Mouse (Mus musculus) G1E (cell line): ENCODE data around the gene Ifit1bl1. TPM values are rescaled to one million over a fixed set of nuclear protein-coding genes. Genes with fewer than 3 reads are reported as not detected.
"Not testable (repeated sequence)": the region's sequence is repeated elsewhere in the genome, so short reads cannot be mapped to it uniquely, and the experiment has no call there.

Experiments
- ATAC-seq: 2 replicates; pipeline ENCODE4 v1.8.0; 2016; ENCODE audit warnings: mild to moderate bottlenecking; ENCODE audit not compliant: insufficient number of reproducible peaks, poor library complexity, low FRiP score, severe bottlenecking; ENCODE audit errors: extremely low read depth
- DNase-seq: peaks from one replicate; pipeline ENCODE4 v3.0.0; 2012; ENCODE audit warnings: low spot score
- H3K27me3 ChIP-seq: 2 replicates; pipeline ENCODE4 v1.6.1; 2012; ENCODE audit warnings: mild to moderate bottlenecking, low read length, inconsistent platforms; ENCODE audit not compliant: insufficient read depth
- H3K36me3 ChIP-seq: replicated peaks from 2 replicates; pipeline ENCODE3; 2012; ENCODE audit warnings: mild to moderate bottlenecking, inconsistent platforms
- H3K4me1 ChIP-seq: 2 replicates; pipeline ENCODE4 v1.6.1; 2012; ENCODE audit warnings: low read depth, low read length, inconsistent platforms, mixed read lengths; ENCODE audit not compliant: insufficient read depth
- H3K4me3 ChIP-seq: 2 replicates; pipeline ENCODE4 v1.5.1; 2012; ENCODE audit warnings: low read depth, mild to moderate bottlenecking, inconsistent platforms, low read length, moderate library complexity, mixed read lengths
- H3K9me3 ChIP-seq: replicated peaks from 2 replicates; pipeline ENCODE4 v1.6.1; 2012; ENCODE audit warnings: inconsistent platforms
- CTCF ChIP-seq: IDR thresholded peaks from 2 replicates; pipeline ENCODE4 v1.5.1; 2012; ENCODE audit warnings: low read depth, low read length, inconsistent platforms, mixed read lengths
- GATA1 ChIP-seq: IDR thresholded peaks from 2 replicates; pipeline ENCODE4 v1.6.1; 2012; ENCODE audit warnings: borderline replicate concordance, low read length, inconsistent platforms, mixed read lengths
- GATA2 ChIP-seq: IDR thresholded peaks from 2 replicates; pipeline ENCODE4 v1.6.1; 2012; ENCODE audit warnings: low read depth, low read length, inconsistent platforms, borderline replicate concordance
- POLR2AphosphoS5 ChIP-seq: IDR thresholded peaks from 2 replicates; pipeline ENCODE4 v1.6.1; 2012; ENCODE audit warnings: low read depth, low read length, inconsistent platforms; ENCODE audit not compliant: insufficient replicate concordance
- TAL1 ChIP-seq: conservative IDR thresholded peaks from 2 replicates; pipeline ENCODE4 v1.6.1; 2012; ENCODE audit warnings: low read depth, low read length, inconsistent platforms, mixed read lengths
- polyA plus RNA-seq: library from polyadenylated mRNA; stranded (reverse); fragments of >175 nt; gene quantifications from 2 replicates; pipeline ENCODE4 v1.2.3, GENCODE M21; 2012
- total RNA-seq, 2 experiments: library from RNA; stranded (forward) in 1 of 2; stranded (reverse) in 1 of 2; fragments of 200-1000 nt in 1 of 2; fragments of >200 nt in 1 of 2; fragmentation: Nextera tagmentation in 1 of 2; gene quantifications; 2 replicates each; pipeline ENCODE4 v1.2.3; 2014 to 2017

Ifit1bl1 gene
- total and polyA plus RNA-seq, 3 experiments = 0.44 TPM; not detected in 2

DNA sequence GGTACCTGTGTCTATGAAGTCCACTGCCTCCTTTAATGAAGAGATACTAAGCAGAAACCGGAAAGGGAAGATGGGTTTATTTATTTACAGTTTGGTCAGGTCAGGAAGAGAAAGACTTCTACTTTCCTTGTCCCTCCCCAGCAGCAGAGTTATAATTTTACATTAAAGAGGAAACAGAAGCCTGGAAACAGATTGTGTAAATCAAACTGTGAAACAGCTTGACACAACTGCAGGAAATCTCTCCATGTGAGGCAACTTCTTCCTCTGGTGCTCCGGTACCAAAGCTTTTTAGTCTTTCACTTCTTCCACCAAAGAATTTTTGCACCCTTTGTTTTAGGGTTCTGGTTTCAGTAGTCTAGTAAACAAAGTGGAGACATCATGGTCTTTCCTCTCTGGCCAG lies 31.7 kb upstream of the Ifit1bl1 start:
- ATAC-seq (no peak), DNase-seq (no peak)
- Histone ChIP-seq H3K4me1 (no peaks in the 10 kb centered on the region), H3K9me3 (no peaks in the 10 kb centered on the region), H3K36me3 (no peaks in the 10 kb centered on the region), H3K4me3 (no peak overlapping the region), H3K27me3 (0 out of 2 replicates have a peak, but pooled peaks cover 2% of the 10 kb centered on the region)
- no peak for TF ChIP-seq POLR2AphosphoS5
- TF ChIP-seq GATA1 = no peak
- TF ChIP-seq GATA2 = no peak
- no peak for TF ChIP-seq TAL1
- TF ChIP-seq CTCF = no peak

GRCm38 (mm10) chr19:34631487-34631886 lies 29.7 kb upstream of the Ifit1bl1 start:
- DNase-seq = no peak
- no peaks in the 10 kb centered on the region for H3K36me3 ChIP-seq
- no peak for ATAC-seq
- H3K4me3 ChIP-seq = no peak overlapping the region
- H3K4me1 ChIP-seq = no peaks in the 10 kb centered on the region
- H3K27me3 ChIP-seq = no peaks in the 10 kb centered on the region
- H3K9me3 ChIP-seq = no peaks in the 10 kb centered on the region
- TF ChIP-seq CTCF (no peak), TAL1 (no peak)

DNA sequence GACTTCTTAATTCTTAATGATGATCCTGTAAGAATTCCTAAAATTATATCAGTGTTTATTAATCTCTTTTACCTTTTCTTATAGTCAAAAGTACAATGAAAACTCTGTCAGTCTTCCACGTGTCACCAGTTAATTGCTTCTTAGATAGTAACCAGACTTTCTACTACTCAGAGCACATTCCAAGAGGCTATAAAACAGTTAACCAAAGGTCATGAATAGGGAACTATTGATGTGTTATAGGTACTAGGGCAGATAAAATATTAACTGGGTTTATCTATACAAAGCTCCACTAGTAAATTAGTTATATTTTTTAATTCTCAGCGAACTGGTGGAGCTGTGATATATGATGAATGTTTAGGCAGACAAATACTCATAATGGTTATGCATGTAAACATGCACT lies 25.7 kb upstream of the Ifit1bl1 start:
- no peak for DNase-seq
- Histone ChIP-seq H3K9me3 (no peaks in the 10 kb centered on the region), H3K4me1 (no peaks in the 10 kb centered on the region), H3K27me3 (peaks cover 2% of the 10 kb centered on the region; the same call in 1 of the 2 replicates), H3K36me3 (no peaks in the 10 kb centered on the region), H3K4me3 (no peak overlapping the region)
- no peak for ATAC-seq
- TF ChIP-seq TAL1 = no peak
- TF ChIP-seq GATA1 = no peak
- TF ChIP-seq POLR2AphosphoS5 = no peak
- TF ChIP-seq GATA2 = no peak
- TF ChIP-seq CTCF = no peak

DNA sequence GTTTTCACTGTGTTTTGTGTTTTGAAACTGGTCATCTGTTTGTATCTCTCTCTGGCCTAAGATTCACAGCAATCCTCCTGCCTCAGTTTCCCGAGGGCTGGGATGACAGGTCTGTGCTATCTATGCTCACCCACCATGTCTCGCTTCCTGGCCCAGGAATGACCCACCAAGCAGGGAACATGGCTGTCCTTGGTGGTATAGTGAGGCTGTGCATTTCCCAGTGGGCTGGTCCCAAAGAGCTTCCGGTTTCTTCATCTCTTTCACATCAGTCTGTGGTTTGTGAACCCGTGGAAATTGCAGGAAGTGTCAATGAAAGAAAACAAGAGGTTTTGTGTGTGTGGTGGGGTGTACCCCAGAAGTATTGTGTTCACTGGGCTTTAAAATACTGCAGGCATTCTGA lies 22.9 kb upstream of the Ifit1bl1 start:
- Histone ChIP-seq H3K9me3 (no peaks in the 10 kb centered on the region), H3K4me3 (no peak overlapping the region), H3K27me3 (peaks cover 3% of the 10 kb centered on the region; the same call in 1 of the 2 replicates), H3K4me1 (no peaks in the 10 kb centered on the region), H3K36me3 (no peaks in the 10 kb centered on the region)
- TF ChIP-seq CTCF (no peak), POLR2AphosphoS5 (no peak)
- no peak for ATAC-seq
- no peak for DNase-seq

DNA sequence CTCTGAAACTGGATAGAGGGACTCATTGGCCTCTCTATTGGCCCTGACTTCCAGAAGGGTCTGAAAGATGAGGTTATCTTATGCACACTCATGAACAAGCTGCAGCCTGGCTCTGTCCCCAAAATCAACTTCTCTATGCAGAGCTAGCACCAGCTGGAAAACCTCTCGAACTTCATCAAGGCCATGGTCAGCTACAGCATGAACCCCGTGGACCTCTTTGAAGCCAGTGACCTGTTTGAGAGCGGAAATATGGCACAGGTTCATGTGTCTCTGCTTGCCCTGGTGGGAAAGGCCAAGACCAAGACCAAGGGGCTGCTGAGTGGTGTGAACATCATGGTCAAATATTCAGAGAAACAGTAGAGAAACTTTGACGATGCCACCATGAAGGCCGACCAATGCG lies 22.0 kb upstream of the Ifit1bl1 start:
- ATAC-seq = no peak
- Histone ChIP-seq H3K4me1 (no peaks in the 10 kb centered on the region), H3K4me3 (no peak overlapping the region), H3K9me3 (no peaks in the 10 kb centered on the region), H3K36me3 (no peaks in the 10 kb centered on the region), H3K27me3 (peaks cover 3% of the 10 kb centered on the region; the same call in 1 of the 2 replicates)
- no peak for DNase-seq
- no peak for TF ChIP-seq TAL1
- TF ChIP-seq POLR2AphosphoS5 = no peak

GRCm38 (mm10) chr19:34620871-34621270 lies 19.1 kb upstream of the Ifit1bl1 start:
- no peaks in the 10 kb centered on the region for H3K4me1 ChIP-seq
- H3K27me3 ChIP-seq = peaks cover 3% of the 10 kb centered on the region; the same call in 1 of the 2 replicates
- H3K36me3 ChIP-seq = no peaks in the 10 kb centered on the region
- no peaks in the 10 kb centered on the region for H3K9me3 ChIP-seq
- no peak overlapping the region for H3K4me3 ChIP-seq
- DNase-seq = no peak
- ATAC-seq = no peak
- TF ChIP-seq GATA2 (no peak), TAL1 (no peak), GATA1 (no peak), CTCF (no peak), POLR2AphosphoS5 (no peak)

DNA sequence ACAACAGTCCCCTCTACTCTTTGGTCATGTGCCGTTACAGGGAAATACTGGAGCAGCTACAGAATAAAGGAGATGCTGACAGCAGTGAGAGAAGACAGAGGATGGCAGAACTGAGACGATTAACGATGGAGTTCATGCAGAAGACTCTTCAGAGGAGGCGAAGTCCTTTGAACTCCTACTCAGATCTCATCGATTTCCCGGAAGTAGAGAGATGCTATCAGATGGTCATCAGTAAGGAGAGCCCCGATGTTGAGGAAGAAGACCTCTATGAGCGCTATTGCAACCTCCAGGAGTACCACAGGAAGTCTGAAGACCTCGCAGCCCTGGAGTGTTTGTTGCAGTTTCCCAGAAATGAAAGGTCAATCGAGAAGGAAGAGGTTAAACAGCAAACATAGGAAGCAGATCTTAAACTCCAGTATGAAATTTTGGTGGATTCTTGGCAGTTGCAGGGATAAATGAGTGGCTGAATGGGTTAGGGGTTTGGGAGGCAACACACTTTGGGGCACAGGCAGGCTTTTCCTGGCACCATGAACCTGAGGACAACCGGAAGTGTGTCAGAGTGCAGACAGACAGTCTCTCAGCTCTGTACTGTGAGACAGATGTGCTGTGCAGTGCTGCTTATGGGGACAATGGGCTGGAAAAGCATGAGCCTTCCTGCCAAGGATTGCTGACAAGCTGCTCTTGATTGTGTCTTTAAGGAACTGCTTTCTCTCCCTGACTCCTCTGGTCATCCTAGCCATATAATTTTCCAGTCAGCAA lies 10.7 kb upstream of the Ifit1bl1 start:
- not testable (repeated sequence) for ATAC-seq, H3K9me3 ChIP-seq, H3K4me3 ChIP-seq, DNase-seq, H3K27me3 ChIP-seq, H3K36me3 ChIP-seq, H3K4me1 ChIP-seq

DNA sequence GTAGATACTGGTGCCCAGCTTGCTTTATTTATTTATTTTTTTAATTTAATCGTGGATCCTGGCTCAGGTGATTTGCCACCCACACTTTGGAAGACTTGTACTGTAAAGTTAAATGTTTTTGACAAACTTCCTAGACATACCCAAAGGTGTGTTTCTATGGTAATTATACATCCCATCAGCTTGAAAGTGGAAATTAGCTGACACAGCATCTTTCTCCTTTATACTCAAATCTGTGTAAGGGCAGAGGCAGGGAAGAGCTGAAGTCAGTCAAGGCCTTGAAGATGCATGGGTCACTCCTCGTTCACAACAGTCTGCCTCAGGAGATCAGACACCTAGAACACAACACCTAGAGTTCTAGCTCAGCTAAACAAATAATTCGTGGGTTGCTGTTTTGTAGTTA lies 8.4 kb upstream of the Ifit1bl1 start:
- not testable (repeated sequence) for ATAC-seq, H3K36me3 ChIP-seq, H3K4me3 ChIP-seq, H3K4me1 ChIP-seq, H3K9me3 ChIP-seq, DNase-seq, H3K27me3 ChIP-seq

GRCm38 (mm10) chr19:34607237-34608051 lies 5.7 kb upstream of the Ifit1bl1 start, which contains the start of gene Ifit3b:
Gene Ifit3b (plus strand): TSS chr19:34607970.
- ATAC-seq, DNase-seq, H3K4me1 ChIP-seq, H3K36me3 ChIP-seq, H3K4me3 ChIP-seq, H3K9me3 ChIP-seq, H3K27me3 ChIP-seq: not testable (repeated sequence)
